Comparison of ENCODE assay signal across 30 mouse cellular contexts in the genomic region with DNA sequence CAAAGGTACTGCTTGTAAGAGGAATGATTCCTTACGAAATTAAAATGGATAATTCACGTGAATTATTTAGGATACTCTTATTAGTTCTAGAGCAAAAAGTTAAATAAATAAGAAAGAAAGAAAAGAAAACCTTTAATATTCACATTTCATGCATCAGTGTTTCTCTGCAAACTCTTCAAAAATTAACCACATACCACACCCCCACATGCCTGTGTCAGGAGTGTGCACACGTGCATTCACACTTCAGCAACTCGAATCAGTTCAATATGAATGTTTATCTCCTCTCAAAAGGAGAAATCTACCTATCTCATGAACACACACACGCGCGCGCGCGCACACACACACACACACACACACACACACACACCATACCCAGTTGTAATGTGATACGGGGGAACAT. TPM values are rescaled to one million over a fixed set of nuclear protein-coding genes. Genes with fewer than 3 reads are reported as not detected.
"Had no signal": no experiment of that assay in that cellular context is flagged by ENCODE, and none has a peak within 500 bp of the region (broad histone marks: within the 10 kb centered on the region; RNA-seq: fewer than 3 reads in every experiment).

No protein-coding gene starts in this region.

- H3K4me3 ChIP-seq: embryonic facial prominence, embryonic 10.5 days; embryonic facial prominence, embryonic 12.5 days; embryonic facial prominence, embryonic 13.5 days; embryonic facial prominence, embryonic 15.5 days; erythroblast, embryonic 14.5 days; forebrain, embryonic 10.5 days; forebrain, embryonic 12.5 days; forebrain, embryonic 15.5 days; gastrocnemius, adult 2 months; heart, adult 2 months had no signal

- DNase-seq: cerebellum, adult 2 months; cerebellum, adult 8-10 months; cerebellum, adult 9-10 months; cerebellum, adult 9-11 months; cerebellum, postnatal 10 days; cerebellum, postnatal 14 days; cerebellum, postnatal 25 days; cerebellum, postnatal 36 days; embryo, embryonic 11 days; forebrain, postnatal 0 days; gastrocnemius, adult 2 months; gastrocnemius, postnatal 10 days; gastrocnemius, postnatal 14 days; gastrocnemius, postnatal 25 days; gastrocnemius, postnatal 36 days; heart, adult 11 months; heart, adult 18-20 months; heart, adult 2 months had no signal

- H3K4me1 ChIP-seq: forebrain, embryonic 15.5 days had no signal

- H3K27me3 ChIP-seq: embryonic facial prominence, embryonic 12.5 days; embryonic facial prominence, embryonic 13.5 days; embryonic facial prominence, embryonic 15.5 days; forebrain, embryonic 12.5 days; forebrain, embryonic 15.5 days had no signal

- H3K9me3 ChIP-seq: embryonic facial prominence, embryonic 10.5 days; embryonic facial prominence, embryonic 12.5 days; embryonic facial prominence, embryonic 13.5 days; embryonic facial prominence, embryonic 15.5 days; forebrain, embryonic 10.5 days; forebrain, embryonic 12.5 days; forebrain, embryonic 15.5 days had no signal

- ATAC-seq: forebrain, embryonic 14.5 days; forebrain, embryonic 15.5 days; forebrain, embryonic 16.5 days; forebrain, postnatal 0 days had no signal

- H3K4me2 ChIP-seq: embryonic facial prominence, embryonic 12.5 days; embryonic facial prominence, embryonic 13.5 days; embryonic facial prominence, embryonic 15.5 days; forebrain, embryonic 12.5 days; forebrain, embryonic 15.5 days had no signal

- H3K9ac ChIP-seq: embryonic facial prominence, embryonic 12.5 days; embryonic facial prominence, embryonic 13.5 days; embryonic facial prominence, embryonic 15.5 days; forebrain, embryonic 12.5 days; forebrain, embryonic 15.5 days; forebrain, postnatal 0 days had no signal

- H3K27ac ChIP-seq: embryonic facial prominence, embryonic 10.5 days; embryonic facial prominence, embryonic 12.5 days; embryonic facial prominence, embryonic 13.5 days; embryonic facial prominence, embryonic 15.5 days; forebrain, embryonic 10.5 days; forebrain, embryonic 12.5 days; forebrain, embryonic 15.5 days; heart, adult 2 months had no signal

- H3K36me3 ChIP-seq: embryonic facial prominence, embryonic 10.5 days; embryonic facial prominence, embryonic 12.5 days; embryonic facial prominence, embryonic 13.5 days; embryonic facial prominence, embryonic 15.5 days; forebrain, embryonic 10.5 days; forebrain, embryonic 12.5 days; forebrain, embryonic 15.5 days had no signal

RNA-seq across cellular contexts. Expression of a gene that starts 43.3 kb away (rescaled TPM):
- total RNA-seq: common myeloid progenitor, adult 5-6 weeks; granulocyte monocyte progenitor cell, adult 5-6 weeks had no signal
- polyA plus RNA-seq: erythroblast, embryonic 14.5 days had no signal
